11 mouse cellular contexts compared by ENCODE assay signal in the genomic region with DNA sequence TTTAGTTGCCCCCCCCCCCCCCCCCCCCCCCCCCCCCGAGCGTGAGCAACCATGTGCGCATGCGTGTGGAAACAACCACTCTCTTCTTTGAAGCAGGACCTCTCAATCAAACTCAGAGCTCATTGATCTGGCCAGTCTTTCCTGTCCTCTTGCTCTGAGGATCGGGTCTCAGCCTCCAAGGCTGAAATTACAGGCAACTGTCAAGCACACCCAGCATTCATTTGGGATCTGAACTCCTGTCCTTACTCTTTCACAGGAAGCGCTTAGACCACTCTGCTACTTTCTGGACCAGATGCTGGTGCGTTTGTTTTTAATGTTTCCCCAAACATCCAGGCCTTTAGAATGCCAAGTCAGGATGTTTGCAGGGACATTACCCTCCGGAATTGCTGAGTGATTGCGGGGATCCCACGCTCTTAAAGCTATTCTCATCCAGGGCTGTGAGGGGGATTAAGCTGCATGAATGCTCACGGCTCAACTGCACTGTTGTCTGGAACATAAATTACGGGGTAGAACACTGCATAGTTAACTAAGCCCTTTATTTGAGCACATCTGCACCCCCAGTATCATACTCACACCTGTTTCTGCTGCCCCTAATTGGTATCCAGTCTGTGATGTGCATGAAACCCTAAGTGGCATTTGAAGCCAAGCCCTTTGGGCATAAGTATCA.
A peak's percentile ranks its signal among the peaks of the same experiment; 100 is the strongest.
DNase-seq lines count a peak whose midpoint lies in the region; ATAC-seq and TF ChIP-seq lines count a peak whose summit lies in the region.
"Had no signal": no experiment of that assay in that cellular context is flagged by ENCODE, and none has a peak within 500 bp of the region (broad histone marks: within the 10 kb centered on the region; RNA-seq: fewer than 3 reads in every experiment).

No protein-coding gene starts in this region.

- WGBS in lung, postnatal 0 days: 67% methylated on average over 8 of the region's 12 CpGs
- WGBS in forebrain, embryonic 12.5 days: 10% methylated on average over 8 of the region's 12 CpGs
- 21% methylated on average over 9 of the region's 12 CpGs for WGBS in neural tube, embryonic 15.5 days

- no peaks in the 10 kb centered on the region for H3K36me3 ChIP-seq in lung, postnatal 0 days (ENCODE audit: insufficient read depth, low read length)
- H3K36me3 ChIP-seq in forebrain, embryonic 12.5 days (replicated peaks): peaks cover 9% of the 10 kb centered on the region
- H3K36me3 ChIP-seq in neural tube, embryonic 15.5 days: peaks cover 11% of the 10 kb centered on the region

- H3K9me3 ChIP-seq in lung, postnatal 0 days (ENCODE audit: low read length): no peaks in the 10 kb centered on the region
- 0 out of 2 replicates have a peak, but pooled peaks cover 7% of the 10 kb centered on the region for H3K9me3 ChIP-seq in forebrain, embryonic 12.5 days
- no peaks in the 10 kb centered on the region for H3K9me3 ChIP-seq in neural tube, embryonic 15.5 days (replicated peaks)

- H3K9ac ChIP-seq in lung, postnatal 0 days (replicated peaks; ENCODE audit: low read depth): no peak overlapping the region
- no peak overlapping the region for H3K9ac ChIP-seq in forebrain, embryonic 12.5 days
- no peak overlapping the region for H3K9ac ChIP-seq in neural tube, embryonic 15.5 days (replicated peaks)
- H3K9ac ChIP-seq: heart, embryonic 12.5 days had no signal

- 0 out of 2 replicates have a peak overlapping the region, but pooled peaks have one; percentile 17 for H3K27ac ChIP-seq in lung, postnatal 0 days (ENCODE audit: low read length)
- H3K27ac ChIP-seq in forebrain, embryonic 12.5 days: peak overlapping the region; percentile 66
- 0 out of 2 replicates have a peak overlapping the region, but pooled peaks have one; percentile 33 for H3K27ac ChIP-seq in neural tube, embryonic 15.5 days (replicated peaks)

- no peak for TF ChIP-seq CTCF in lung, postnatal 0 days (IDR thresholded peaks at IDR 0.05)

- DNase-seq in lung, postnatal 0 days (ENCODE audit: low spot score): peak; percentile 17
- no peak for DNase-seq in lung, adult 18-20 months
- DNase-seq in brain, adult 2 months (ENCODE audit: low read depth, low spot score): peak; percentile 85
- no peak for DNase-seq in c-Kit-positive CD71-positive TER-119-positive erythroid progenitor cells, embryonic 14.5 days (ENCODE audit: low spot score)
- no peak for DNase-seq in layer of hippocampus, adult 8-10 months (ENCODE audit: low spot score in 2 of 2)
- DNase-seq: cerebellum, postnatal 25 days had no signal

- no peak overlapping the region for H3K4me3 ChIP-seq in lung, postnatal 0 days (ENCODE audit: low read depth, low read length)
- peak overlapping the region; percentile 14 for H3K4me3 ChIP-seq in forebrain, embryonic 12.5 days (replicated peaks)
- H3K4me3 ChIP-seq in neural tube, embryonic 15.5 days (replicated peaks): no peak overlapping the region
- H3K4me3 ChIP-seq: heart, embryonic 12.5 days had no signal

- H3K4me2 ChIP-seq in lung, postnatal 0 days (replicated peaks; ENCODE audit: low read depth, low read length): no peak overlapping the region
- peak overlapping the region; percentile 39 for H3K4me2 ChIP-seq in forebrain, embryonic 12.5 days
- H3K4me2 ChIP-seq in neural tube, embryonic 15.5 days: no peak overlapping the region
- H3K4me2 ChIP-seq: heart, embryonic 12.5 days; liver, embryonic 11.5 days had no signal

- TF ChIP-seq EP300 in lung, postnatal 0 days (IDR thresholded peaks at IDR 0.05): no peak

- no peaks in the 10 kb centered on the region for H3K4me1 ChIP-seq in lung, postnatal 0 days (ENCODE audit: insufficient read depth, low read depth, low read length)
- peaks cover 8% of the 10 kb centered on the region for H3K4me1 ChIP-seq in forebrain, embryonic 12.5 days
- H3K4me1 ChIP-seq in neural tube, embryonic 15.5 days: peaks cover 15% of the 10 kb centered on the region

- no peaks in the 10 kb centered on the region for H3K27me3 ChIP-seq in lung, postnatal 0 days (replicated peaks; ENCODE audit: insufficient read depth, low read length)
- no peaks in the 10 kb centered on the region for H3K27me3 ChIP-seq in forebrain, embryonic 12.5 days
- H3K27me3 ChIP-seq in neural tube, embryonic 15.5 days (replicated peaks): no peaks in the 10 kb centered on the region
- H3K27me3 ChIP-seq: heart, embryonic 12.5 days; Patski had no signal

- ATAC-seq in lung, postnatal 0 days: no peak
- ATAC-seq in forebrain, embryonic 12.5 days (ENCODE audit: low FRiP score): peak; percentile 68
- ATAC-seq in neural tube, embryonic 15.5 days (ENCODE audit: low FRiP score): no peak
- ATAC-seq: Patski had no signal

Comparison
In these comparisons a context has a peak if more than half of its experiments do, and no peak if none do; other contexts are left out.
1. DNase-seq: peak in lung, postnatal 0 days (single experiment) and brain, adult 2 months (single experiment); none in lung, adult 18-20 months (0 of 2), c-Kit-positive CD71-positive TER-119-positive erythroid progenitor cells, embryonic 14.5 days (single experiment) and layer of hippocampus, adult 8-10 months (0 of 2).
2. Peak in every context shown above with its lines, with median percentiles within 50 percentile points of each other: H3K27ac ChIP-seq.